ENCODE assay signal across 8 mouse cellular contexts in genomic region chr15:81466738-81467113, GRCm38 (mm10). TPM values are rescaled to one million over a fixed set of nuclear protein-coding genes. Genes with fewer than 3 reads are reported as not detected.
A peak's percentile ranks its signal among the peaks of the same experiment; 100 is the strongest.
DNase-seq lines count a peak whose midpoint lies in the region; ATAC-seq lines count a peak whose summit lies in the region.

No protein-coding gene starts in this region.

- peak overlapping the region; percentile 91 for H3K27ac ChIP-seq in kidney, embryonic 15.5 days
- H3K27ac ChIP-seq in brown adipose tissue, adult 24 weeks (replicated peaks; ENCODE audit: low read depth, low read length), result peak overlapping the region; percentile 32; the same call in 1 of the 2 replicates
- H3K27ac ChIP-seq in hindbrain, embryonic 16.5 days (ENCODE audit: low read depth, low read length), result peak overlapping the region; percentile 91
- peak overlapping the region; percentile 93 for H3K27ac ChIP-seq in midbrain, embryonic 15.5 days

- H3K9ac ChIP-seq in kidney, embryonic 15.5 days, result peak overlapping the region; percentile 68
- H3K9ac ChIP-seq in hindbrain, embryonic 16.5 days (ENCODE audit: low read depth, low read length), result peak overlapping the region; percentile 80
- H3K9ac ChIP-seq in midbrain, embryonic 15.5 days, result peak overlapping the region; percentile 58

- peak overlapping the region; percentile 78 for H3K4me3 ChIP-seq in kidney, embryonic 15.5 days (replicated peaks)
- peak overlapping the region; percentile 81 for H3K4me3 ChIP-seq in brown adipose tissue, adult 24 weeks (ENCODE audit: insufficient read depth, low read depth, low read length)
- peak overlapping the region; percentile 67 for H3K4me3 ChIP-seq in hindbrain, embryonic 16.5 days (ENCODE audit: low read length)
- peak overlapping the region; percentile 74 for H3K4me3 ChIP-seq in midbrain, embryonic 15.5 days

- intact Hi-C loops in left cerebral cortex, postnatal 4 days (cut with DNase I), result loop anchor here (2.0 to 5.0 kb wide), 2 partner anchors 56 to 120 kb away; no protein-coding TSS in a partner anchor

- no peak for DNase-seq in kidney, postnatal 10 days
- DNase-seq in adipocyte (ENCODE audit: low spot score), result no peak
- no peak for DNase-seq in left cerebral cortex, postnatal 4 days
- no peak for DNase-seq in frontal cortex, postnatal 36 days (ENCODE audit: low spot score in 2 of 2)

- peaks cover 11% of the 10 kb centered on the region for H3K4me1 ChIP-seq in kidney, embryonic 15.5 days
- H3K4me1 ChIP-seq in brown adipose tissue, adult 24 weeks (ENCODE audit: control insufficient read depth, insufficient read depth, insufficient read length, low read length), result no peaks in the 10 kb centered on the region
- H3K4me1 ChIP-seq in hindbrain, embryonic 16.5 days (ENCODE audit: control insufficient read depth, insufficient read depth, low read depth, low read length), result peaks cover 14% of the 10 kb centered on the region
- peaks cover 12% of the 10 kb centered on the region for H3K4me1 ChIP-seq in midbrain, embryonic 15.5 days

- H3K27me3 ChIP-seq in kidney, embryonic 15.5 days, result no peaks in the 10 kb centered on the region
- no peaks in the 10 kb centered on the region for H3K27me3 ChIP-seq in hindbrain, embryonic 16.5 days (replicated peaks; ENCODE audit: control insufficient read depth, insufficient read depth, low read length)
- no peaks in the 10 kb centered on the region for H3K27me3 ChIP-seq in midbrain, embryonic 15.5 days (replicated peaks)

- ATAC-seq in kidney, embryonic 15.5 days (replicated peaks; ENCODE audit: low FRiP score), result no peak; the same call in 1 of the 2 replicates
- ATAC-seq in hindbrain, embryonic 16.5 days, result no peak
- no peak for ATAC-seq in midbrain, embryonic 15.5 days (replicated peaks)

- H3K4me2 ChIP-seq in kidney, embryonic 15.5 days, result peak overlapping the region; percentile 71
- H3K4me2 ChIP-seq in hindbrain, embryonic 16.5 days (ENCODE audit: low read length), result peak overlapping the region; percentile 74
- H3K4me2 ChIP-seq in midbrain, embryonic 15.5 days, result peak overlapping the region; percentile 58

- peaks cover 8% of the 10 kb centered on the region; the same call in 1 of the 2 replicates for H3K9me3 ChIP-seq in kidney, embryonic 15.5 days (replicated peaks)
- peaks cover 4% of the 10 kb centered on the region; the same call in 1 of the 2 replicates for H3K9me3 ChIP-seq in hindbrain, embryonic 16.5 days (ENCODE audit: control insufficient read depth, low read length)
- H3K9me3 ChIP-seq in midbrain, embryonic 15.5 days, result no peaks in the 10 kb centered on the region

- H3K36me3 ChIP-seq in kidney, embryonic 15.5 days, result peaks cover 36% of the 10 kb centered on the region
- peaks cover 17% of the 10 kb centered on the region for H3K36me3 ChIP-seq in hindbrain, embryonic 16.5 days (ENCODE audit: control insufficient read depth, insufficient read depth, low read length)
- H3K36me3 ChIP-seq in midbrain, embryonic 15.5 days (replicated peaks), result peaks cover 11% of the 10 kb centered on the region

- WGBS in kidney, embryonic 15.5 days, result 1% methylated on average over 15 of the region's 15 CpGs
- WGBS in hindbrain, embryonic 16.5 days, result 0% methylated on average over 15 of the region's 15 CpGs
- WGBS in midbrain, embryonic 15.5 days, result 0% methylated on average over 15 of the region's 15 CpGs

RNA-seq across cellular contexts. Expression of gene Rbx1, which starts 0.6 kb away (rescaled TPM):
- polyA plus RNA-seq in kidney, embryonic 15.5 days (2015; fragmentation: Nextera tagmentation; extraction: Ambion mirVana), result 459 and 522 TPM in 2 replicates
- polyA plus RNA-seq in brown adipose tissue, adult 24 weeks (2012; ENCODE audit: insufficient read depth, insufficient read length, missing spikeins), result 124 and 161 TPM in 2 replicates
- 383 and 395 TPM in 2 replicates for polyA plus RNA-seq in hindbrain, embryonic 16.5 days (2015; fragmentation: Nextera tagmentation; extraction: Ambion mirVana)
- 387 and 390 TPM in 2 replicates for polyA plus RNA-seq in midbrain, embryonic 15.5 days (2015; fragmentation: Nextera tagmentation; extraction: Ambion mirVana)
- total RNA-seq in left cerebral cortex, postnatal 4 days (2021), result 100 to 1,000 TPM; 141 to 149 TPM

RNA-seq across cellular contexts. Expression of gene Dnajb7, which starts 58.6 kb away (rescaled TPM):
- 2.1 and 2.2 TPM in 2 replicates for polyA plus RNA-seq in kidney, embryonic 15.5 days (2015; fragmentation: Nextera tagmentation; extraction: Ambion mirVana)
- polyA plus RNA-seq in brown adipose tissue, adult 24 weeks (2012; ENCODE audit: insufficient read depth, insufficient read length, missing spikeins), result not detected in 2 replicates
- polyA plus RNA-seq in hindbrain, embryonic 16.5 days (2015; fragmentation: Nextera tagmentation; extraction: Ambion mirVana), result 0.95 and 1.3 TPM in 2 replicates
- polyA plus RNA-seq in midbrain, embryonic 15.5 days (2015; fragmentation: Nextera tagmentation; extraction: Ambion mirVana), result 1.6 and 1.9 TPM in 2 replicates
- under 1 TPM in 1 of 2 experiments, not detected in 1; 0.28 TPM for total RNA-seq in left cerebral cortex, postnatal 4 days (2021)

Comparison
In these comparisons a context has a peak if more than half of its experiments do, and no peak if none do; other contexts are left out.
1. H3K27ac ChIP-seq: peak in every context shown above with its lines; median percentile 93 in midbrain, embryonic 15.5 days; 91 in kidney, embryonic 15.5 days; 91 in hindbrain, embryonic 16.5 days; 32 in brown adipose tissue, adult 24 weeks.